Mouse (Mus musculus) lung, postnatal 14 days (tissue): ENCODE results near the gene Cib2.
A peak's percentile ranks its signal among the peaks of the same experiment; 100 is the strongest.
"Not testable (repeated sequence)": the region's sequence is repeated elsewhere in the genome, so short reads cannot be mapped to it uniquely, and the experiment has no call there.

Experiments
- DNase-seq: peaks from one replicate; pipeline ENCODE4 v3.0.0; 2021

Cib2 gene

GRCm38 (mm10) chr9:54559771-54560471 is at the start of gene Cib2:
TSS of gene Cib2 (minus strand) at chr9:54560218.
- DNase-seq: peak; percentile 83

- DNase-seq: peak; percentile 84
Observed at GRCm38 (mm10) chr9:54604886-54605285, 44.9 kb upstream of the Cib2 start.

GRCm38 (mm10) chr9:54604131-54604654 is 44.2 kb upstream of the Cib2 start:
- DNase-seq: no peak

- no peak for DNase-seq
Observed at GRCm38 (mm10) chr9:54602916-54603315, 42.9 kb upstream of the Cib2 start.

GRCm38 (mm10) chr9:54602386-54602785 is 42.4 kb upstream of the Cib2 start:
- DNase-seq: no peak

- DNase-seq: no peak
Observed at GRCm38 (mm10) chr9:54596752-54597465, 36.9 kb upstream of the Cib2 start.

- not testable (repeated sequence) for DNase-seq
Observed at GRCm38 (mm10) chr9:54593652-54594051, 33.6 kb upstream of the Cib2 start.

GRCm38 (mm10) chr9:54587863-54588262 is 27.8 kb upstream of the Cib2 start:
- DNase-seq: no peak

- peak; percentile 99 for DNase-seq
Observed at GRCm38 (mm10) chr9:54586199-54587061, 26.4 kb upstream of the Cib2 start, which contains the start of gene Idh3a. TSS of gene Idh3a (plus strand) at chr9:54586334.

GRCm38 (mm10) chr9:54585839-54586198 is 25.8 kb upstream of the Cib2 start:
- no peak for DNase-seq

GRCm38 (mm10) chr9:54584127-54584526 is 24.1 kb upstream of the Cib2 start:
- DNase-seq: not testable (repeated sequence)

- DNase-seq: no peak
Observed at GRCm38 (mm10) chr9:54583712-54584111, 23.7 kb upstream of the Cib2 start.

GRCm38 (mm10) chr9:54571130-54571839 is 11.3 kb upstream of the Cib2 start:
- DNase-seq: no peak

- no peak for DNase-seq
Observed at GRCm38 (mm10) chr9:54568732-54569131, 8.7 kb upstream of the Cib2 start.

- peak; percentile 15 for DNase-seq
Observed at GRCm38 (mm10) chr9:54566958-54567357, 6.9 kb upstream of the Cib2 start.

GRCm38 (mm10) chr9:54560831-54561601 is 998 bp upstream of the Cib2 start:
- no peak for DNase-seq

- no peak for DNase-seq
Observed at GRCm38 (mm10) chr9:54558731-54559130, 1.3 kb downstream of the Cib2 start.

GRCm38 (mm10) chr9:54555044-54555443 is 5.0 kb downstream of the Cib2 start:
- DNase-seq: no peak

- DNase-seq: peak; percentile 34
Observed at GRCm38 (mm10) chr9:54552409-54552808, 7.6 kb downstream of the Cib2 start.

GRCm38 (mm10) chr9:54549433-54549832 is 10.6 kb downstream of the Cib2 start:
- no peak for DNase-seq

GRCm38 (mm10) chr9:54547536-54547935 is 12.5 kb downstream of the Cib2 start:
- DNase-seq: peak; percentile 74

- no peak for DNase-seq
Observed at GRCm38 (mm10) chr9:54544954-54545315, 15.1 kb downstream of the Cib2 start.
